Mouse (Mus musculus) layer of hippocampus, adult 18-20 months (tissue): ENCODE measurements around the gene Tnrc6a. TPM values are rescaled to one million over a fixed set of nuclear protein-coding genes. Genes with fewer than 3 reads are reported as not detected.

ENCODE experiments used
- DNase-seq, 2 experiments: peaks; one replicate each; pipeline ENCODE4 v3.0.0; 2022; ENCODE audit warnings: low spot score in 2 of 2
- total RNA-seq, 2 experiments: library from RNA; stranded (reverse); gene quantifications; 2 replicates each; pipeline ENCODE4 v1.2.3; 2021

The Tnrc6a gene
- total RNA-seq, 2 experiments from 2014 or later: 43.4 to 47.1 TPM

GRCm38 (mm10) chr7:123124299-123124716 is 623 bp downstream of the Tnrc6a start:
- DNase-seq: no peak

GRCm38 (mm10) chr7:123124735-123125181 is 1.1 kb downstream of the Tnrc6a start:
- DNase-seq: peak; percentile 64 to 85

DNA sequence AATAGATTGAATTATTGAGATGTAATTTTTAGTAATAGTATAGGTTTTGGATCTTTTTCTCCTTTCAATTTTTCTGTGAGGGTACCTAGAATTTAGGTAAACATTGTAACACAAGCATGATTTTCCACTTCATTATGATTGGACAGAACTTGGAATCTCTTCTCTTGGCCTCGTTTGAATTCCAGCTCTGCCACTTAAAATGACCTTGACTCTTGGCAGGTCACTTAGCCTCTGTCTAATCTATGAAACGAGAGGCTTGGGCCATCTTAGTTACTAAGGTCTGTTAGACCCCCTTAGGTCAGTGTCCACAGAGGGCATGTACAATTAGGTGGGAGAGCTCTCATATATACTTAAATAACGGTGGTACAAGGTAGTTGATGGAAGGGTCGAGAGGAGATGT is 2.4 kb downstream of the Tnrc6a start:
- DNase-seq: no peak

GRCm38 (mm10) chr7:123127301-123127700 is 3.6 kb downstream of the Tnrc6a start:
- no peak for DNase-seq

DNA sequence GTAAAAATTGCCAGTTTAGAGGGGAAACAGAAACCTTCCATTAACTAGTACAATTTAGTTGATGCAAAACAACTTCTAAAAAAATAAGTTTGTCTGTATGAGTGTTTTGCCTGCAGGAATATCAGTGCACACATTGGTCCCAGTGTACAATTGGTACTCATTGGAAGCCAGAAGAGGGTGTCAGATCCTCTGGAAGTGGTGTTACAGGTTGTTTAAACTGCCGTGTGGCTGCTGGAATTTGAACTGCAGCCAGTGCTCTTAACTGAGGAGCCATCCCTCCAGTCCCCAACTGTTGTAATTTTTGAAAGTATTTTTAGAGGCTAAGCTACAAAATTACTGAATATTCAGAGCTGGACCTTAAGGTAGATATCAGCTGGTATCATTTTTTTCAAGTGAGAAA is 4.3 kb downstream of the Tnrc6a start:
- no peak for DNase-seq

GRCm38 (mm10) chr7:123129061-123129460 is 5.4 kb downstream of the Tnrc6a start:
- no peak for DNase-seq

- no peak for DNase-seq
Observed at GRCm38 (mm10) chr7:123130198-123130597, 6.5 kb downstream of the Tnrc6a start.

- DNase-seq: no peak
Observed at GRCm38 (mm10) chr7:123132401-123132800, 8.7 kb downstream of the Tnrc6a start.

DNA sequence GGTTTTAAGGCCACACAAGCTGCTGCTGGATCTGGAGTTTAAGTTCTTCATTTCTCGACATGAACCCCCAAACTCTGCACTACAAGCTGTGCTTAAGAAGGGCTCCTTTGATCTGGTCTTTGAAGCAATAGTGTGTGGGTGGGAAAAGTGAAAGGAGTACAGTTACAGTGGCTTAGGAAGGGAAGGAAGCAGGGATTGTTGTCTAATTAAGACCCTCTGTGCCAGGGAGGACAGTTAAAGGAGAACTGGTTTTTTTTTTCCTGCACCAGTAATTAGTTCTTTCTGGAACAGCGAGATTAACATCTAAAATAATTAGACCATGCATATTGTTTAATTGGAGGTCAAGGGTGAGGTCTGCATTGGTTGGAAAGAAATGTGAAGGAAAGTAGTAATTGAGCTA is 11.2 kb downstream of the Tnrc6a start:
- DNase-seq: no peak

DNA sequence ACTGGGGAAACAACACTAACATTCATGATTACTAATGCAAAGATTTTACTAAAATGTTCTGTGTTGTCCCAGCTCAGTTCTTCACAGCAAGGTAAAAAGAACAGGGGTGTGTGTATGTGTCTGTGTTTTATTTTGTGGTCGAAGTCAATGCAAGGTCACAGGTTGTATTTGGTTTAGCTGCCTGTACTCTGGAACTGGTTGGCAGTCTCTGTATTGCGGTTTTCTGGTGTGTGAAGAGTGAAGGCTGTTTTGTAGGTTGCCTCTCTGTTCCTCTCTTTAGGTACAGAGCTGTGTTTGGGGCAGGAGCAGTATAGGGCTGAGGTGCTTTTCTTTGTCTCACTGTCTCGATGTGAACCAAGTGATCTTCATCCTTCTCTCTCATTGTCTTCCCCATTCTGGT is 12.0 kb downstream of the Tnrc6a start:
- no peak for DNase-seq

DNA sequence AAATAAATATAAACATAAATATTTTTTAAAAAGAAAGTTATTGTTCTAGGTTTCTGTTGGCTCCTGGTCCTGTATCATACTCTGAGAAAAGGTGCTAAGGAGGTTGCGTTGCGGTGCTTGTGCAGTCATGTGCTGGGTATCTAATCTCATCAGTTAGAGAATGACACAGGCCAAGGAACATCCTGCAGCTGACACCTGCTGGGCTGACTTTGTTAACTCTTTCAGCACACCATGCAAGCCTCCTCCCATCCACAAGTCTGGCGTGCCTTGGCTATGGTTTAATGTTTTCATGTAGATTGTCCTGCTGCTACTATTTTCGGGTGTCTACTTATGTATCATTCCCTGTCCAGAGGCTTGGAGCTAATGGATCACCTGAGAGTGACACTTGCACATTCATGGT is 14.3 kb downstream of the Tnrc6a start:
- no peak for DNase-seq

DNA sequence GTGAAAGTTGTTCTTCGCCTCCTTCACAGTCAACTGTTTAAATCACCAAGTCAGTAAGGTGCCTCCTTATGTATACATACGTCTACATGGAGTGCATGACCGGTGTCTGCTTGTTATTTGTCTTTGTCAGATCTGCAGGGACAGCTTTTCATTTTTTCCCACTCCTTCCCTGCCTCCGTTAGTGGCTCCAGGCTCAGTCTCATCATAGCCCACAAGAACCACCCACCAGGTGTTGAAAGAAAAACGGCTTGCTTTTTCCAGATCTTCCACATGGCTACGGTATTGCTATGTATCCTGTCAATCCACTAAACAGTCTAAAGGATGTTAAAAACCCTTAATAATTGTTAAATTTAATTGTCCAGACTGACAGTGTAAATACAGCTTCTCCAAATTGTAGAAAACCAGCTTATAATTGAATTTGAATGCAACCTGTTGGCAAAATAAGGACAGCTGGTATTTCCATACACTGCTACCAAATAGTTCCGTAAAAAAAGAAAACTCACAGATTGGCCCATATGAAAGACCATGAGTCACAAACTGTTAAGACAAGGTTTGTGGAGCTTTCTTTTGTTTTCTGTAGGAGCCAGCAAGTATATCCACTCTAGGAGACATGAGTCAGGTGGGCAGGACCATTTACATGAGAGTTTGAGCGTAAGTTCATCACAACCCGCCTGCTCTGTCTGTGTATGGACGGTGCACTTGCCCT is 22.6 kb downstream of the Tnrc6a start:
- peak in 1 of 2 experiments; percentile 56 for DNase-seq

DNA sequence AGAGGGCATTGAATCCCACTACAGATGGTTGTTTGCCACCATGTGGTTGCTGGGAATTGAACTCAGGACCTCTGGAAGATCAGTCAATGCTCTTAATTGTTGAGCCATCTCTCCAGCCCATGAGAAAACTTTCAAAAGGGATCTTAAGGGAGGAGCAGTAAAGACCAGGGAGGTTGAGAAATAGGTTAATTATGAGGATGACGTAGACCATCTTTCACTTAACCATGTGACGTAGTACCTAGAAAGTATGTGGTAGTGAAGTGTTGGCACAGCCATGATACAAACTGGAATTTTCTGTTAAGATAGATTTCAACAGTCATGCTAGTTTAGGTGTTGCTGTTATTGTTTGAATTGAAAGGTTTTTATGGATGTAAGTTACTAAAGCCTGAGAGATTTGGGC is 24.1 kb downstream of the Tnrc6a start:
- DNase-seq: no peak

DNA sequence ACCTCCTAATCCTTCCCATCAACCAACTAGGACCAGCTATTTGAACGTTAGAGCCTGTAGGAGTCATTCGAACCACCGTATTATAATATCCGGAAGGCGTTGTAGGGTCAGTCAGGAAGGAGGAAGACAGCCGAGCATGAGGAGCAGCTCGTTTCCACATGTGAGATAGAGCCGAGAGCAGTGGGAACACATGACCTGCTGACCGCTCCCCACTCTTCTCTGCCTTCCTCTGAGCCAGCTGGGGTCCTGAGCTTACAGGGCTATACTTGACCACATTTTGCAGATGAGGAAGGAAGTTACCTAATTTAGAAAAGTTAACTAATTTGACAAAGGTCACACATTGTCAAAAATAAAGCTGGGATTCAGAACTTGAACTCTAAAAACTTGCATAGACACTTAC is 25.2 kb downstream of the Tnrc6a start:
- no peak for DNase-seq

DNA sequence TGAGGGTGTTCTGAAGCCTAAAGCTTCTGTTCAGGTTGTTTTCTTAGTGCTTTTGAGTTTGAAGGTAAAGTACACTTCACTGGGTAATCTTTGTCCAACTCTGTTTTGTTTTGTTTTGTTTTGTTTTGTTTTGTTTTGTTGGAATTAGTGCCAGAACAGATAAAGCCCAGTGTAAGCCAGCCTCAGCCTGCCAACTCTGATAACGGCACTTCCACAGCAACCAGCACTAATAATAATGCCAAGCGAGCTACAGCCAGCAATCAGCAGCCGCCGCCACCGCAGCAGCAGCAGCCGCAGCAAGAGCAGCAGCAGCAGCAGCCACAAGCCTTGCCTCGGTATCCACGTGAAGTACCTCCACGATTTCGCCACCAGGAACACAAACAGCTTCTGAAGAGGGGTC is 38.7 kb downstream of the Tnrc6a start:
- DNase-seq: no peak

DNA sequence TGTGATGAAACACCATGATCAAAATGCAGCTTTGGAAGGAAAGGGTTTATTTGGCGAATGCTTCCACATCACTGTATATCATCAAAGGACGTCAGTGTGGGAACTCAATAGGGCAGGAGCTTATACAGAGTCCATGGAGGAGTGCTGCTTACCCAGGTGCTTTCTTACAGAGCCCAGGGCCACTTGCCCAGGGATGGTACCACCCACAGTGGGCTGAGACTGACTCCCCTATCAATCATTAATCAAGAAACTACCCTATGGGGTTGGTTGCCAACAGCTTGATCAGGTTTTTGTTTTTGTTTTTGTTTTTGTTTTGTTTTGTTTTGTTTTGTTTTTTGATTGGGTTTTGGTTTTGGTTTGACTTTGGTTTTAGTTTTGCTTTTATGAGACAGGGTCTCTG is 43.8 kb downstream of the Tnrc6a start:
- DNase-seq: no peak

GRCm38 (mm10) chr7:123169618-123170017 is 45.9 kb downstream of the Tnrc6a start:
- DNase-seq: no peak

DNA sequence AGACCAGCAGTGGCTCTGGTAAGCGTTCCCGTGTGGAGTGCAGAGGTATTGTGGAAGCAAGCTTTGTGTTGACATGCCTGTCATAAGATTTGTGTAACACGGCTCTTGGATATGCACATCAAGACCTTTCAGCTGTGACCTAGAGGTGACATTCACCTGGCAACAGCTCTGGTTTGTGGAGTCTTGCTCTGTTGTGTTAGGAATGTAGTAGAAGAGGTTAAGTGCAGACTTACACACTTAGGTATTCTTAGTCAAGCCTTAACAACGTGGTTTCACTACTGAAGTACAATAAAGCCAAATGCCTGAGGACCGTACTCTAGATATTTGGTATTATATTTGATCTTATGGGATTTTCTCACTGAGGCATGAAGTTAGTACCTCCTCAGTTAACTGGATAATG is 48.4 kb downstream of the Tnrc6a start:
- no peak for DNase-seq

DNA sequence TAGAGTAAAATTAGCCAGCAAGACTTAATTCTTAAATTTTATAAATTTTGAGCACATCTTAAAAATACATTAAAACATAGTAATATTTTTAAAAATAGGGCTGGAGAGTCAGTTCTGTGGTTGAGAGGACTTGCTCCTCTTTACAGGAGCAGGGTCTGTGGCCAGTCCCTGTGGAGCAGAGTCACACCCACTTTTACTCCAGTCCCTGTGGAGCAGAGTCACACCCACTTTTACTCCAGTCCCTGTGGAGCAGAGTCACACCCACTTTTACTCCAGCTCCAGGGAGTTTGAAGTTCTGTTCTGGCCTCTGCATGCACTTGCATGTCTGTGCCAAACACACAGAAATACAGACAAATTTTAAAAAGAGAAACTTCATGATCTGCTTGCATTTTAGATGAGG is 53.5 kb downstream of the Tnrc6a start:
- DNase-seq: no peak

DNA sequence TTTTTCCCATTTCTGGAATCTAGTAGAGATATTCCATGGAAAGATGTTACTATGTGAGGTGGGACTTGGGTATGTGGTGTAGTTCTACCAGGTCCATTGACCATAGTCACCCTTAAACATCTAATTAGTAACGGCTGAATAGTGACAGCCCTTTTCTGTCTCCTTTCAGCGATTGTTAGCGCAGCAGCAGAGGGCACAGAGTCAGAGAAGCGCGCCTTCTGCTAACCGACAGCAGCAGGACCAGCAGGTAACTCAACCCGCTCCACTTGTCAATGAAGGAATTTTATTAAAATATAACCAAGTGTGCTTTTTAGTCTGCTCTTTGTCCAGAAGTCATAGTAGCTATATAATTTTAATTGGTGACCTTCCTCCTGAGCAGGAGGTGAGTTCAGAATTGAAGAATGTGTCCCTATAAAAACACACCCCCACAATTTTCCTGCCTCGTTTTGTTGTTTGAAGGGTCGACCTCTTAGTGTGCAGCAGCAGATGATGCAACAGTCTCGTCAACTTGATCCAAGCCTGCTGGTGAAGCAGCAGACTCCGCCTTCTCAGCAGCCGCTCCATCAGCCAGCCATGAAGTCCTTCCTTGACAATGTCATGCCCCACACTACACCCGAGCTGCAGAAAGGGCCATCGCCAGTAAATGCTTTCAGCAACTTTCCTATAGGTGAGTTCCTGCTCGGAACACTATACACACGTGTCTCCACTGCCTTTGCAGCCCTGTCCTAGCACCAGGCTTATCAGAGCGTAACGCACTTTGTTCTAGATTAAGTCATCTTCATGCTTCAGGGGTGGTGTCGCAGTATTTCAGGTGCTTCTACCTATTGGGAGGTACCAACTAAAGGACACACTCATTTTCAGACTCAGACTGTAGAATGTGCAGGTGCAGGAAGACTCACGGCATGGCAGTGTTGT is 58.4 kb downstream of the Tnrc6a start:
- DNase-seq: no peak

GRCm38 (mm10) chr7:123184891-123185290 is 61.2 kb downstream of the Tnrc6a start:
- DNase-seq: no peak

GRCm38 (mm10) chr7:123186463-123186862 is 62.8 kb downstream of the Tnrc6a start:
- DNase-seq: no peak
